9 mouse cellular contexts compared by ENCODE assay signal in genomic region chr13:51208378-51209100, GRCm38 (mm10). TPM values are rescaled to one million over a fixed set of nuclear protein-coding genes. Genes with fewer than 3 reads are reported as not detected.
DNase-seq lines count a peak whose midpoint lies in the region; ATAC-seq lines count a peak whose summit lies in the region.
"Had no signal": no experiment of that assay in that cellular context is flagged by ENCODE, and none has a peak within 500 bp of the region (broad histone marks: within the 10 kb centered on the region; RNA-seq: fewer than 3 reads in every experiment).

No protein-coding gene starts in this region.

- no peaks in the 10 kb centered on the region for H3K27me3 ChIP-seq in embryonic facial prominence, embryonic 12.5 days

- H3K27ac ChIP-seq in embryonic facial prominence, embryonic 12.5 days, result no peak overlapping the region

- no peaks in the 10 kb centered on the region for H3K36me3 ChIP-seq in embryonic facial prominence, embryonic 12.5 days

- no peak overlapping the region for H3K4me2 ChIP-seq in embryonic facial prominence, embryonic 12.5 days (replicated peaks)

- intact Hi-C loops in gastrocnemius, postnatal 14 days (cut with DNase I; ENCODE audit: low total_unique reads), result loop anchor here (5.0 to 10.0 kb wide), 2 partner anchors 106 to 209 kb away; no protein-coding TSS in a partner anchor
- intact Hi-C loops in left cerebral cortex, postnatal 36 days (cut with DNase I), result loop anchor here (2.0 kb wide), 1 partner anchor 210 kb away; no protein-coding TSS in a partner anchor

- DNase-seq in gastrocnemius, postnatal 14 days, result peak; percentile 27
- no peak for DNase-seq in gastrocnemius, adult 8-10 months (ENCODE audit: low spot score in 2 of 2)
- DNase-seq in heart, postnatal 4 days, result peak; percentile 58
- DNase-seq in left cerebral cortex, postnatal 36 days (ENCODE audit: low spot score in 2 of 2), result peak; percentile 31
- peak; percentile 75 for DNase-seq in retina, embryonic 14.5 days (ENCODE audit: low spot score)
- DNase-seq in ovary, postnatal 10 days (ENCODE audit: low spot score), result no peak

- peak; percentile 74 for ATAC-seq in embryonic facial prominence, embryonic 12.5 days (ENCODE audit: insufficient number of reproducible peaks, insufficient read depth, low FRiP score, low TSS enrichment)
- ATAC-seq in megakaryocyte progenitor cell, adult 5-6 weeks (replicated peaks; ENCODE audit: poor library complexity), result no peak

- no peak overlapping the region for H3K9ac ChIP-seq in embryonic facial prominence, embryonic 12.5 days

- H3K4me1 ChIP-seq in embryonic facial prominence, embryonic 12.5 days, result peaks cover 10% of the 10 kb centered on the region; the same call in 1 of the 2 replicates

- 49% methylated on average over 18 of the region's 18 CpGs for WGBS in embryonic facial prominence, embryonic 12.5 days

- H3K9me3 ChIP-seq in embryonic facial prominence, embryonic 12.5 days, result no peaks in the 10 kb centered on the region

- no peak overlapping the region for H3K4me3 ChIP-seq in embryonic facial prominence, embryonic 12.5 days

RNA-seq across cellular contexts. Expression of gene Nxnl2, which starts 37.7 kb away (rescaled TPM):
- under 1 TPM; 0.25 to 0.55 TPM for total RNA-seq in gastrocnemius, postnatal 14 days (2021)
- not detected for total RNA-seq in gastrocnemius, adult 8-10 months (2022)
- polyA plus RNA-seq in embryonic facial prominence, embryonic 12.5 days (2016; fragmentation: Nextera tagmentation; extraction: Ambion mirVana), result 4.2 and 4.6 TPM in 2 replicates
- total RNA-seq in heart, postnatal 4 days (2021), result 1 to 10 TPM; 1.6 to 1.7 TPM
- total RNA-seq in left cerebral cortex, postnatal 36 days (2021), result under 1 TPM; 0.37 to 0.93 TPM
- not detected in 2 replicates for total RNA-seq in megakaryocyte progenitor cell, adult 5-6 weeks (2015)
- not detected in 2 replicates for total RNA-seq in megakaryocyte progenitor cell, adult 5-6 weeks (2017)
- total RNA-seq: common myeloid progenitor, adult 5-6 weeks had no signal

Comparison
In these comparisons a context has a peak if more than half of its experiments do, and no peak if none do; other contexts are left out.
1. DNase-seq: peak in gastrocnemius, postnatal 14 days (single experiment), heart, postnatal 4 days (single experiment), left cerebral cortex, postnatal 36 days (2 of 2) and retina, embryonic 14.5 days (single experiment); none in gastrocnemius, adult 8-10 months (0 of 2) and ovary, postnatal 10 days (single experiment).